Mouse (Mus musculus): ENCODE measurements around the gene Cck.
"Not testable (repeated sequence)": the region's sequence is repeated elsewhere in the genome, so short reads cannot be mapped to it uniquely, and the experiment has no call there.

The Cck gene

GRCm38 (mm10) chr9:121459950-121460349 is 35.5 kb downstream of the Cck start:
- DNase-seq = no peak

- peak; percentile 38 for DNase-seq
Measured at GRCm38 (mm10) chr9:121458466-121458865, 37.0 kb downstream of the Cck start.

- no peak for DNase-seq
Measured at GRCm38 (mm10) chr9:121456739-121457515, 38.6 kb downstream of the Cck start.

GRCm38 (mm10) chr9:121454891-121455290 is 40.6 kb downstream of the Cck start:
- DNase-seq = no peak

- DNase-seq = not testable (repeated sequence)
Measured at GRCm38 (mm10) chr9:121452342-121452942, 43.1 kb downstream of the Cck start.

- no peak for DNase-seq
Measured at GRCm38 (mm10) chr9:121446431-121446831, 49.1 kb downstream of the Cck start.

- DNase-seq = peak; percentile 38
Measured at GRCm38 (mm10) chr9:121445364-121445763, 50.1 kb downstream of the Cck start.

- no peak for DNase-seq
Measured at GRCm38 (mm10) chr9:121444367-121444707, 51.2 kb downstream of the Cck start.

GRCm38 (mm10) chr9:121443696-121444366 is 51.7 kb downstream of the Cck start:
- DNase-seq = no peak

- no peak for DNase-seq
Measured at GRCm38 (mm10) chr9:121442145-121442544, 53.3 kb downstream of the Cck start.
